Mouse (Mus musculus) heart, adult 2 months (tissue): ENCODE measurements around the gene Tcf7l2.

Experiments
- CTCF ChIP-seq: fragments of 200-600 bp; IDR thresholded peaks from 2 replicates; pipeline ENCODE4 v1.8.1; 2022; ENCODE audit warnings: antibody characterized with exemption, mild to moderate bottlenecking, moderate library complexity
- EP300 ChIP-seq: fragments of 200-500 bp; IDR thresholded peaks from 2 replicates; pipeline ENCODE4 v1.6.1; 2011; ENCODE audit warnings: low read depth, low read length, control low read depth; ENCODE audit not compliant: insufficient read depth
- POLR2A ChIP-seq: fragments of 200-500 bp; IDR thresholded peaks from 2 replicates; pipeline ENCODE4 v1.6.1; 2011; ENCODE audit warnings: mild to moderate bottlenecking, low read depth, low read length, control low read depth; ENCODE audit not compliant: insufficient read depth

DNA sequence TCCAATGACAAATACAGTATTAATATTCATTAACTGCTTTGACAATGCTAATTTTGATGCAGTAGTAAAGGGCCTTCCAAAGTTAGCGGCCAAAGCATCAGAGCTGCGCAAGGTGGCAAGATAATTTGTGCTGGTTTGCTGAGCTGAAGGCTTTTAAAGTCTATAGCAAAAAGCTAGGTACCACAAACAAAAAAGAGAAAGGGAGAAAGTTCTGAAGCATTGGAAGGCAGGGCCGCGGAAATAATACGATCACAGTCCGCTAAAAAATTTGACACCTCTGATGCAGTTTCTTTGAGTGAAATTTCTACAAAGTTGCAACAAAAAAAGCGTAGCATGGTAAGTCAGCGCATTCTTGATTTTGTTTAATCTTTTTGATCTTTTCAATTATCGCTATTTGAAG, 152.8 kb downstream of the Tcf7l2 start:
- TF ChIP-seq EP300 (no peak), CTCF (no peak), POLR2A (no peak)
